Mouse (Mus musculus): ENCODE measurements around the gene Efhc1. TPM values are rescaled to one million over a fixed set of nuclear protein-coding genes. Genes with fewer than 3 reads are reported as not detected.

The Efhc1 gene
- total RNA-seq (2023; ENCODE audit: inconsistent age), result 0.54 to 1.4 TPM (median 0.74 TPM) in 3 of 4 replicates, not detected in the other

DNA sequence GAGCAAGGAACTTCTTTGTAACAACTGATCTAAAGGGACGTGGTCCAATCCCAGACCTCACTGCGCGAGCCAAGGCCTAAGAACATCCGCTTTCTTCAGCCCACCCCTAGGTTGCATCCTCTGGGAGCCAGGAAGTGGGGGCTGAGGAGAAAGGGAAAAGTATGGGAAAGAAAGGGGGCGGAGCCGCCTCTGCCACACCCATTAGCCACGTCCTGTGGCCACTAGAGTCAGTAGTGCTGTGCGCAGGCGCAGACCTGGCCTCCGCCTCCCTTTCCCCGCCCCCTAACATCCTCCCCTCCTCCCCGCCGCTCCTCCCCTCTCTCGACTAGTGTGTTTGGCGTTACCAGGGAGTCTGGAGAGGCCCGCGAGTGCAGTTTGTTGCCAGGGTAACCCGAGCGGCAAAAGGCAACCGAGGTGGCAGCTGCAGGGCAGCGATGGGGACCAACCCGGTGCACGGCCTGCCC lies at the start of gene Efhc1:
Gene Efhc1 (plus strand): TSS at position 327 of the 464 bp plus-strand sequence.

Other genes starting within 250 kb of the Efhc1 start
- gene Il17a, start 220.7 kb upstream of the Efhc1 start, total RNA-seq (2023; ENCODE audit: inconsistent age), result not detected in 4 replicates
- gene Il17f, start 161.0 kb upstream of the Efhc1 start, total RNA-seq (2023; ENCODE audit: inconsistent age), result 0.66 to 1.9 TPM (median 1.0 TPM) in 3 of 4 replicates, not detected in the other
- 52.3 to 61.9 TPM (median 56.3 TPM) in 4 replicates for gene Mcm3, start 131.3 kb upstream of the Efhc1 start, total RNA-seq (2023; ENCODE audit: inconsistent age)
- gene Paqr8, start 61.0 kb upstream of the Efhc1 start, total RNA-seq (2023; ENCODE audit: inconsistent age), result 1.6 to 2.4 TPM (median 2.2 TPM) in 4 replicates
- gene Tram2, start 127.6 kb downstream of the Efhc1 start, total RNA-seq (2023; ENCODE audit: inconsistent age), result 14.1 to 19.3 TPM (median 18.8 TPM) in 4 replicates